Mouse (Mus musculus): ENCODE data around the gene 1700025G04Rik.
"Not testable (repeated sequence)": the region's sequence is repeated elsewhere in the genome, so short reads cannot be mapped to it uniquely, and the experiment has no call there.

Gene 1700025G04Rik

DNA sequence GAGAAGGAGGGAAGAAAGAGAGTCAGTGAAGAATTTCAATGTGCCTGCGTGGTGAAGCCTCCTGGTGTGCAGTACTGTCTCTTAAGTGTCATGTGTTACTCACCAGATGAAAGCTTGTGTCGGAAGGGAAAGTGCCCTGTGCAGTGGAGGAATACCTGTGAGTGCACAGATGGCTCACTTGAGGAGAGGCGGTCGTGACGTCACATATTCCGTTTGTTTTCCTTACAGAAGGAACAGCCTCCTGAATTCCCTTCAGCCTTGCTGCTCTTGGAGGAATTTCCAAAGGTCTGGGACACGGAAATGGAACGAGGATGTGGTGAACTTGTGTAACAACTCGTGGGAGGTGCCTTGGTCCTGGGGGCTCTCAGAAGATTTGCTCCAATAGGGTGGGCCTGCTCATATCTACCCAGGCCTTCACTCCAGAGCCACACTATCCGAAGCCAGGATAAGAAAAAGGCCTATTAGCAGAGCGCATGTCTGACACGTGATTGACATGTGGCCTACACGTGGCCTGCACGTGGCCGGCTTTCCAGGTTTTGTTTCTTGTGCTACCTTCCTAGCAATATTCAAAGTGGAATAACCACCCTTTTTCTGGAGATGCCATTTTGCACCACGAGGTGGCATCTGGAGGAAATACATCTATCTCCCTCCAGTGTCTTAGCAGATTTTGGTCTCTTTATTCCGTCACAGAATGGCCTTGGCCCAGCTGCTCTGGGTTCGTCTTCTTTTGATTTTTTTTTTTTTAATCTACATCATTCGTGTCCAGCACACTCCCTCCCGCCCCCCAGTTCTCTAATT is 238.7 kb downstream of the 1700025G04Rik start:
- no peak for DNase-seq (ENCODE audit: low read depth)

DNA sequence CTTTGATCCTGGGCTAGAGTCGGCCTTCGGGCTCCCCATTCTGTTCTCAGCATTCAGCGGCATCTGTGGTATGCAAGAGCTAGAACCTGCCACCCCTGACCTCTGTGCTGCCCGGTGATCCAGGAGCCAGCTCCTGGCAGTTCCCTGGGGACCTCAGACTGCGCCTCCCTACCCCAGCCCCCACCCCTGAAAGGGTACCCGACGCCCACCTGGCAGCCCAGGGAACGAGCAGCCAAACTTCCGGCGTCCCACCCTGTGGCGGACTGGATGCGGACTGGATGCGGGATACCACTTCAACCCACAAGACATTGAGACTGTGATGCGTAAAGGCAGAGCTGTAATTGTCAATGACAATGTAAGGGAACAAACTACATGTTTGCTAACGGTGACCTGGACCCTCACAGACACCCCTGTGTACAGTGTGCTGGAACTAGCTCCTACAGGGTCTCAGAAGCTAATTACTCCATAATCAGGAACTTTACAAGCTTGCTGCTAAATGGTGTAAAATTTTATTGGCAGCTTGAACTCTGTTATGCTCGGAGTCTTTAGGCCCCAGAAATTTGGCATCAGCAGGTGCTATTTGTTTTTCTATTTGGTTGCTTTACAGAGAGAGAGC is 239.8 kb downstream of the 1700025G04Rik start:
- no peak for DNase-seq (ENCODE audit: low read depth)

DNA sequence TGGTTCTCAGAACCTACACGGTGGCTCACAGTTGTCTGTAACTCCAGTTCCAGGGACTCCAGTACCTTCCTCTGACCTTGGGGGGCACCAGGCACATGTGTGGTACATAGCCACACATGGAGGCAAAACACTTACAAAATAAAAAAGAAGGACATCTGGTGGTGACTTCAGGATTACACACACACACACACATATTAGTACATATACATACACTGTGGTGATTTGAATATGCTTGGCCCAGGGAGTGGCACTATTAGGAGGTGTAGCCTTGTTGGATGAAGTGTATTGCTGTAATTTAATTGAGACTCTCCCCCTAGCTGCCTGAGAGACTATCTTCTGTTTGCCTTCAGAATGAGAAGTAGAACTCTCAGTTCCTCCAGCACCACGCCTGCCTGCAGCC is 241.6 kb downstream of the 1700025G04Rik start:
- no peak for DNase-seq (ENCODE audit: low read depth)

DNA sequence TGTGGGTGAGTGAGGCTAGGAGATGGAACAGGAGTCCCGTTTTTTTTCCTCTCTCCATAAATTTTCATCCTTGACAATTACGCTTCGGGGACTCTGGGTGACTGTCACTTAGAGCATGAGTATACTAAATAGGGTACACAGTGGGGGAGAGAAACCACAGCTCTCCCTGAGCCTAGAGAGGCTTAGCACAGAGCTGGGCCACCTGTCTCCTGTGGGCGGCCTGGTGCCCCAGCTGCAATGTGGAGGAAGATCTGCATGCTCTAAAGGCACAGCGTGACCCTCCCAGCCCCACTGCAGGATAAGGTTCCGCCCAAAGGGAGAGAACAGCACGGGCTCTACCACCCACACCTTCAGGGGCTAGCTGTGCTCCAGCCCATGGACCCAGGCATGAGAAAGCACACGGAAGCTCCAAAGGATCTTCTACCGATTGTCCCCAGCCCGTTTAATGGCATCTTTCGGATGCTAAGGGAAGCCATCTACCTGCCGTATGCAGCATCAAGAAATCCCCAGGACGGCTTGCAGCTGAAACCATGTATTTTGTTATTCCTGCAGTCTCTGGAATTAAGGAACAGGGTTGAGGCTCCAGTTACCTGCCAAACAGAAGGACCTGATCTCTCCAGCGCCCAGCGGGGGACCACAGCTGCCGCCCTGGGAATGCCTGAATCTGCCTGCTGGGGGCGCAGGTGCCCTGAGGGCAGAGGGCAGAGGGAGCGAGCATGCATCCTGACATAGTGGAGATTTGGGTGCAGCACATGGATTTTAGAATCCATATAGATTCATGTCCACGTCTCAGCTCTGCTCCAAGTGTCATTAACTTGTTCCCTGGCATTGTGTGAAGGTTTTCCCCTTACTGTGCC is 243.8 kb downstream of the 1700025G04Rik start:
- no peak for DNase-seq (ENCODE audit: low read depth)

DNA sequence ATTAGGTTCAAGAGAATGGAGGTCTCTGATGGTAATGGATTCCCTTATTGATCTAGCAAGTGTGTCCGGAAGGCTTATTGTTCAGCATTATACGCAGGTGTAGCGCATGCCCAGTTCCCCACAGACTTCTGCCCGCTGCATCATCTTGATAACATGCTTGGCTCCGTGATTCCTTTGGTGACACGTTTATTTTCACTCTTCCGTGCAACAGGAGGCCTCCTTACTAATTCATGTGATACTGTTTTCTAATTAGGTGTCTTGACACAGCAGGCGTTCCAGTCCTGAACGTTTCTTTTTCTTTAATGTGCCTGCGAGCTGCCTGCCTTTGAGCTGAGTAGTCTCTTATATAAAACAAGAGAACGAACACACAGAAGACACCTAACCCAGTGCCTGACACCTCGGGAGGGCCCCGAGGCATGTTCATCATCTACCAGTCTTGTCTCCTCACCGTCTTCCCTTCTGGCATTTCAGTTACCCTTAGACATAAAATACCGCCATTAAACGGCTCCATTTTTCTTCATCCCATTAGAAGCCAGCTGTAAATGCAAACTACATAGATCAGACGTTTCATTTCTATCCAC is 244.6 kb downstream of the 1700025G04Rik start:
- DNase-seq (ENCODE audit: low read depth): no peak

DNA sequence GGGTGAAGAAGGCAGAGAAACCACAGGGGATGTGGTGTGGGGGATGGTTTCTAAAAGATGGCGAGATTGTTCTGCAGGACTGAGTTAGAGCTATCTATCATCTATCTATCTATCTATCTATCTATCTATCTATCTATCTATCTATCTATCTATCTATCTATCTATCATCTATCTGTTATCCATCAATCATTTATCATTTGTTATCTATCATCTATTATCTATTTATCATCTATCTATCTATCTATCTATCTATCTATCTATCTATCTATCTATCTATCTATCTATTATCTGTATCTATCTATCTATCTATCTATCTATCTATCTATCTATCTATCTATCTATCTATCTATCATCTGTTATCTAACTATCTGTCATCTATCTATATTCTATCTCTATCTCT is 249.6 kb downstream of the 1700025G04Rik start:
- DNase-seq (ENCODE audit: low read depth): not testable (repeated sequence)

DNA sequence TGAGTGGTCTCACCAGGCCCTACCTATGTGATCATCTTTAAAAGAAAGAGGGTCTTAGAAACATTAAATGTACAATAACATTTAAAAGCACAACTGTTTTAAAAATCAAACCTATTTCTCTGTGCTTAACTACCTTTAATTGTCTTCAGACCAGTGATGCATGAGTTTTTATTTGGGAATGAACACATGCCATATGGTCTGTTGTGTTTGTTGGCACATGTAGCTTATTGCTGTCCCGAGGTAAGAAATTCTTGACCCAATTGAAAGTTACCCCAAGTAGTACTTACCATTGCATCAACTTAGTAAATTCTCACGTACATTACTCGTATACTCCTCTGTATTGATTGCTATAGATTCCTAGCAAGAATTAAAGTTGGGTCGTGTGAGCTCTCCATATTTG is 254.7 kb downstream of the 1700025G04Rik start:
- no peak for DNase-seq (ENCODE audit: low read depth)

DNA sequence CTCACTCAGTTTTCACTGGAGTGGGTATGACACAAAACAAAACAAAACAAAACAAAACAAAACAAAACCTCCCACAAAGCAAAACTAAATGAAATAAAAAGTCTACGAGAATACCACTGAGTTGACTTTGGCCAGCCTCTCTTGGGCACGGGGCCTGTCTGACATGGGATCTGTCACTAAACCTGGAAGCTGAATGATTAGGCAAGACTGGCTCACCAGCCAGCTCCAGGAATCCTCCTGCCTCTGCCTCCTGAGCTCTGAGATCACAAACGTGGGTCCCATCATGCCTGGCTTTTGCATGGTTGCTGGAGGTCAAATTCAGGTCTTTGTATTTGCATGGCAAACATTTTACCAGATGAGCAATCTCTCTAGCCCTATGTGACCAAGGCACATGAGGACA is 258.1 kb downstream of the 1700025G04Rik start:
- no peak for DNase-seq (ENCODE audit: low read depth)

DNA sequence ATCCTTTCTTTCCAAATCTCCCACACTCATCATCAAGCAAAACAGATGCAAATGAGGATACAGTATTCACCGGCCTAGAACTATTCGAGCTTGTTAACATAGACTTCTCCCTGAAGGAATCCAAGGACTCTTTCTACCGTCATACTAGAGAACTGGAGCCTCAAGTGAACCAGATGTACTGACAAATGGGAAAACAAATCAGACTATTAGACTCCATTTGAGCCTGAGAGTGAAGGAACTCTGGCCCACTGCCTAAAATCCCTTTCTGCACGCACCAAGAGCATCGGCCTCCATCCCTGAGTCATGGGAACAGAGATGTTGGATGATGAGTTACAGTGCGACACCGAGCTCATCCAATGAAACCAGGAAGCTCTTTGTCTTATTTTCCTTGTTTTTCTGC is 264.9 kb downstream of the 1700025G04Rik start:
- DNase-seq (ENCODE audit: low read depth): no peak

DNA sequence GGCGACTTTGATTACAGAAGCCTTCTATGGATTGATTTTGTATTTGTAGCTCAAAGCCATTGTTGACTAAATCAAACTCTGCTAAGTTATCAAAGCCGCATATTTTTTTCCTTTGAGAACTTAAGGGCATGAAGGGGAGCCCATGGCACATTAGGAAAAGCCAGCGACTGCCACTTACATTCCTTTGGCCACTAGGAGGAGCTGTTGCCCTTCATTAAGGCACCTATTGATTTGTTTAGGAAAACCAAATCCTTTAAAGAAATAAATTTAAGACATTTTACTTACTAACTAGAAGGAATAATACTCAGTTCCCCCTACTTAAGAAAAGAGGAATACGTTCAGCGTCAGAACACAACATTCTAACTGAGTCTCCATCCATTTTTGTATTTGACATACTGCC is 269.5 kb downstream of the 1700025G04Rik start:
- peak; percentile 78 for DNase-seq (ENCODE audit: low read depth)

DNA sequence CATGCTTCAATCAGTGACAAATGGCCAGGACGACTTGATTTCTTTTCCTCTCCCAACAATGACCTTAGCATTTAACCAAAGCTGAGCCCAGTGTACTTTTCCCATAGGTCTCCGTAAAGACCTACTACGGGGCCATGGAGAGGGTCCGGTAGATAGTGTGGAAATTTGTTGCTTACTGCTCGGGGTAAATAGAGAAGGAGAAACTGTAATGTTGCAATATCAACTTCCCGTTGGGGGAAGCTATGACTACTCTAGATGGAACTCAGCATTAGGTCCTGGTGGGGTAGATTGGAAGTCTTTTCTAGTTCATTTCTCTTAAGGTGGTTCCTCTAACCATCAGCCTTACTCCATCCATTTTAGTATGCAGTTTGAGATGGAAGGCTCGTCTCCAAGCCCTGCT is 270.7 kb downstream of the 1700025G04Rik start:
- no peak for DNase-seq (ENCODE audit: low read depth)

DNA sequence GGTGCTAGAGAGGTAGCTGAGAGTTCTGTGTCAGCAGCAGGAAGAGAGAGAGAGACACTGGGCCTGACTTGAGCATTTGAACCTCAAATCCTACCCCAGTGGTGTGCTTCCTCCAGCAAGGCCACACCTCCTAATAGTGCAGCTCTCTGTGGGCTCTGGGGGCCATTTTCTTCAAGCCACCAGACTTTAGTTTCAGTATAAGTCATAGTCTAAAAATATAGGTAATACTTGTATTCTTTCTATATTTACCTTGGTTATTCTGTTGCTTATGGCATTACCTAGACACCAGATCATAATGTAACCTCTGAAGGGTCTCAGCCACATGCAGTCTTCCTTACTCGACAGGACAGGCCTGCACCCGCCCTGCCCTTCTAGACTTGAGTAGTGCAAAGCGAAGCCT is 273.9 kb downstream of the 1700025G04Rik start:
- no peak for DNase-seq (ENCODE audit: low read depth)

DNA sequence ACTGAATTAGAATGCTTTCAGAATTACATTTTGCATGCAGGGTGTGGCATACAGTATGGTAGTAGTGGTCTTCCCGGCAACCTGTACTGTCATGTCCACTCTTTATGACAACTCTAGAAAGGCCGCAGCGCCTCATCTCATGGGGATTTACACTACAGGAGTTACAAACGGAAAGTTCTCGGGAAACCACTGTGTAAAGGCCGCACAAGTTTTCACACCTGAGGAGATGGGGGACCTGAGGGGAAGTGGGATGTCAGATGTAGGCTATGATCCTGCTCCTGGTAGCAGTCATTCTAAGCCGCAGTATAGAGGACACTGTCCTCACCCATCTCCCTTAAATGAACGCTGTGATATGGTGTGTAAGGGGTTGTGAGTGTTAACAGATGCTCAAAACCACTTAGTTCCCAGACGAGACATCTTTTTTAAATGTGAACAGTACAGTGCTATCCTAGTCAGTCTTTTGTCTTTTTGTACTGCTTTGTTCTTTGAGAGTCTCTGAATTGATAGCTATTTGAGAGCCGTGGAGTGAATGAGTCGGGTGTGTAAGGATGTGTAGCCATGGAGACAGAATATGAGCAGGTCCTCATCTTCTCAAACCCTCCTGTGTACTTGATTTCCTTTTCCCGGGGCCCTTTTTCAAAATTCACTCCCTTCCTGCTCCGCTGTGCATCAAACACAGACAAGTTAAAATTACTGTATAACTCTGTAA is 277.8 kb downstream of the 1700025G04Rik start:
- no peak for DNase-seq (ENCODE audit: low read depth)

DNA sequence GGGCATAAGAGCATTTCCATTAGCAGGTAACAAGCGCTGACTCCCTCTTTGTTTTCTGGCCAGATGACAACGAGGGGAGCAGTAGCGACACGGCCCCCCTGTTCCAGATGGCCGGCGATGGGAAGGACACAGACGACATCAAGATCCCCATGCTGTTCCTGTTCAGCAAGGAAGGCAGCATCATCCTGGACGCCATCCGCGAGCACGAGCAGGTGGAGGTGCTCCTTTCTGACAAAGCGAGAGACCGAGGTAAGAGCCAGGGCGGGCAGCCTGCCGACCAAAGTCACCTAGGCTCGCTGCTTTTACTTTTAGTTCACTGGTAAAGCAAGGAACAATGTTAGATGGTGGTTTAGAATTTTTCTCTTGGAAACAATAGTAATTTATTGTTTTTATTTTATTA is 278.5 kb downstream of the 1700025G04Rik start:
- no peak for DNase-seq (ENCODE audit: low read depth)

DNA sequence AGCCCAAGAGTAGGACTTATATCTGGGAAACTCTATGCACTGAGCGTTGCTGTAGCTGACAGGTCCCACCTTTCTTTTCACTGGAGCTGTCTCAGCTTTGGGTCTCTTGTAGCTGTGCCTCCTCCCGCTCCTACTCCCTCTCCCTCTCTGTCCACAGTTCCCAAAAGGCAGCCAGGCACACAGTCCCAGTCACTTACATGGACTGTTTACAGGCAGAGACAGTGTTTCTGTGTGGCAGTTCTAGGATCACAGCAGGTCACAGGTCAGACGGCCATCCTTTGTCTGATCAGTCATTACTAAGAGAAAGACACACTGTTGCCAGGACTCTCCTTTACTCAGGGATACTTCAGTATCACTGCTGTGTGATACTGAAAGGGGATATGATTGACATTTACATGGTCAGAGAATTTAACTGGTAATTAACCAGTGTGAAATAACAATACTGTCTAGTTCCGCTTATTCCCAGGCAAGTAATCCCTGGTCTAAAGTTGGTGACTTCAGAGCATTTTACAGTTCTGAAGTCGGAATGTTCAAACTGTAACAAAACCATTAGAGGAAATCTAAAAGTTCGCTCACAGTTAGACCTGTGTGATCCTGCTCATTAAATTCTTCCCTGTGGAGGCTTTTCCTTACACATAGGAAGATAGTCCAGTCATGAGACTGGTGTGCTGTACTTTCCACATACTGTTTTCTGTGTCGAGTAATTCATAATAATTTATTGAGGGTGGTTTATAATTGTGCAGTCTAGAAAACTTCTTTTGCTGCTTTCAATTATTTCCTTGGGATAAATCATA is 279.1 kb downstream of the 1700025G04Rik start:
- DNase-seq (ENCODE audit: low read depth): no peak

DNA sequence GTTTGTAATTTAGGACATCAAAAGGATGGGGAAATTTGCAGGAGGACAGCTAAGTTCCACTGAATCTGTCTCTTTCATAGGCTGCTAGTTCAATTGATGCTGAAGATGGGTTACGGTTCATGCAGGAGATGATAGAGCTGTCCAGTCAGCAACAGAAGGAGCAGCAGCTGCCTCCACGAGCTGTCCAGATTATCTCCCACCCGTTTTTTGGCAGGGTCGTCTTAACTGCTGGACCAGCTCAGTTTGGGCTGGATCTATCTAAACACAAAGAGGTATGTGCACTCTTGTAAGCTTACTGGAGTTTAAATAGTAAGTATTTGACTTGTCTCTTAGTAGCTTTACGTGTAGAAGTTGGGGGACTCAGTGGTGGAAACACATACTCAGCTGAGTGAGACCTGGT is 282.6 kb downstream of the 1700025G04Rik start:
- DNase-seq (ENCODE audit: low read depth): no peak

DNA sequence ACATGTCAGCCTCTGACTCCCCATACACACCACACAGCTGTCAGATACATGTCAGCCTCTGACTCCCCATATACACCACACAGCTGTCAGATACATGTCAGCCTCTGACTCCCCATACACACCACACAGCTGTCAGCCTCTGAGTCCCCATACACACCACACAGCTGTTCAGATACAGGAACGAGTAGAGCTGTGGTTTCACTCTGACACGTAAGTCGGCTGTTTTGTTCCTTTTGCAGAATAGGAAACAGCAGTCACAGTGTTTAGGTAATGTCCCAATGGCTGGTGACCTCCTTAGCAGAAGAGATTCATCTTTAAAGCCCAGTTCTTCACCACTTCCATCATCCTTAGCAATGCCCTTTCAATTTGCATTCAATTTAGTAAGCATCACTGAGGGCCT is 287.1 kb downstream of the 1700025G04Rik start:
- DNase-seq (ENCODE audit: low read depth): not testable (repeated sequence)
